Mouse (Mus musculus): ENCODE data around the gene Lrg1. TPM values are rescaled to one million over a fixed set of nuclear protein-coding genes. Genes with fewer than 3 reads are reported as not detected.

Lrg1 gene
- total and polyA plus RNA-seq, 3 experiments = not detected

DNA sequence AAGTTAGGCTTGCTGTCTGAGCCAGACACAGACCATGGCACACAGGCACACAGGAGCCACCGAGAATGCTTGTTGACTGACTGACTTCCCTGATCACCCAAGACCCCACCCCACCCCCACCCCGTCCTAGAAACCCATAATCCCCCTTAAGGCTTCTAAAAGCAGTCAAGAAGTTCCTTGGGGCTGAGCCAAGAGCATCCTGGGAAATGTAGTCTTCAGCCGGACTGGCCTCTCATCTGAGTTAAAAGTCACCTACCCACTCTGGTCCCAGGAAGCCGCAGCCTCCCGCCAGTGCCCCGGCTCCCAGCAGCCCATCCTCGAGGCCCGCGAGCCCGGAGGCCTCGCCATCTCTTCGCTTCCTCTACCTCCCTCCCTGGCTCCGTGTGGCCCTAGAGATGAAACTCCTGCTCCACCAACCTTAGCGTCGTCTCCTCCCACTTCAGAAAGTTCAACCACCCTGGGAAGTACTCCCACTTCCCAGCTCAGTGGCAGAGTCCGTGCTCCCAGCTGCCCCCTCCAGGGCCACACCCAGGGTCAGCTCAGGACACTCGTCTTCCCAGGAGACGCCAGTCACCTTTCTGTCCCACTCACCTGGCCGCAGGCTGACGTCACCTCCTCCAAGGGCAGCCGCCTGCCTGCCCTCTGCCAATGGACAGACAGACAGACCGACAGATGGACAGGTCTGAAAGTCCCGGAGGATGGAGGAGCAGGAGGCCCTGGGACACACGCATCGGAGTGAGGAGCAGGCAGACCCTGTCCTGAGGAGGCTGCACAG is 16.2 kb upstream of the Lrg1 start:
- no peak overlapping the region for H3K4me3 ChIP-seq (ENCODE audit: control insufficient read depth in 1 of 2, insufficient read depth in 1 of 2, low read depth in 2 of 2, low read length in 2 of 2)
- H3K4me1 ChIP-seq (ENCODE audit: control insufficient read depth in 1 of 2, insufficient read depth in 2 of 2, low read length in 2 of 2) = peaks cover 0 to 7% of the 10 kb centered on the region in 2 experiments; a peak in 2 of 4 replicates
- H3K79me2 ChIP-seq (ENCODE audit: control insufficient read depth, insufficient read depth, low read length, poor library complexity) = peaks cover 6% of the 10 kb centered on the region; the same call in 1 of the 2 replicates
- no peak overlapping the region for H3K27ac ChIP-seq (ENCODE audit: control insufficient read depth, low read depth, low read length)
- TF ChIP-seq MEF2A (IDR thresholded peaks at IDR 0.05; ENCODE audit: extremely low read depth, insufficient replicate concordance, low read depth, low read length, poor library complexity, severe bottlenecking) (no peak), HCFC1 (IDR thresholded peaks at IDR 0.05; ENCODE audit: low read depth, low read length) (peak; percentile 75)
- no peaks in the 10 kb centered on the region for H3K27me3 ChIP-seq (ENCODE audit: control insufficient read depth in 1 of 2, insufficient read depth in 2 of 2, low read length in 2 of 2)
- DNase-seq (ENCODE audit: low read depth, low spot score) = no peak
- H3K9ac ChIP-seq (ENCODE audit: control insufficient read depth, low read depth, low read length, poor library complexity, severe bottlenecking) = no peak overlapping the region
- H3K9me3 ChIP-seq (replicated peaks; ENCODE audit: insufficient read depth, low read length) = no peaks in the 10 kb centered on the region
- H3K36me3 ChIP-seq (ENCODE audit: control insufficient read depth in 1 of 2, insufficient read depth in 2 of 2, low read length in 2 of 2) = peaks cover 0 to 1% of the 10 kb centered on the region in 2 experiments; a peak in 1 of 4 replicates

DNA sequence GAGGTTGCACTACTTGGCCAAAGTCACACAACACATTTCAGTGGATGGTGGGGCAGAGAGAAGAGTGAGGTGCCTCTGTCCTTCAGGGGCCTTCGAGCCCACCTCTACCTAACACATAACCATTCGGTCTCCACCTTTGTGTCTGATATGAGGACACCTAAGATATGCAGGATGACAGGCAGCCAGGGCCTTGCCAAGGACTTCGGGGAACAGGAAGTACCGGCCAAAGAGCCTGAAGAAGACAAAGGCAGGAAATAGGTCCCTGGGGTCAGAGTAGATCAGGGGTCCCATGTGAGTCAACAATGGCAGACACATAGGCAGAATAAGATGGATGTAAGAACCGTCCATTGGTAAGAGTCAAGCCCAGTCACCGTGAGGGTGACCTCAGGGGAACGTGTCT is 14.8 kb upstream of the Lrg1 start:
- peaks cover 0 to 2% of the 10 kb centered on the region in 2 experiments; a peak in 1 of 4 replicates for H3K36me3 ChIP-seq (ENCODE audit: control insufficient read depth in 1 of 2, insufficient read depth in 2 of 2, low read length in 2 of 2)
- H3K27ac ChIP-seq (ENCODE audit: control insufficient read depth, low read depth, low read length) = no peak overlapping the region
- peaks cover 6% of the 10 kb centered on the region; the same call in 1 of the 2 replicates for H3K79me2 ChIP-seq (ENCODE audit: control insufficient read depth, insufficient read depth, low read length, poor library complexity)
- no peak overlapping the region for H3K9ac ChIP-seq (ENCODE audit: control insufficient read depth, low read depth, low read length, poor library complexity, severe bottlenecking)
- DNase-seq (ENCODE audit: low read depth, low spot score) = no peak
- H3K4me3 ChIP-seq (ENCODE audit: control insufficient read depth in 1 of 2, insufficient read depth in 1 of 2, low read depth in 2 of 2, low read length in 2 of 2) = no peak overlapping the region
- no peak for TF ChIP-seq TBP (IDR thresholded peaks at IDR 0.05; ENCODE audit: low read depth, low read length)
- no peaks in the 10 kb centered on the region for H3K27me3 ChIP-seq (ENCODE audit: control insufficient read depth in 1 of 2, insufficient read depth in 2 of 2, low read length in 2 of 2)
- peaks cover 0 to 8% of the 10 kb centered on the region in 2 experiments; a peak in 3 of 4 replicates for H3K4me1 ChIP-seq (ENCODE audit: control insufficient read depth in 1 of 2, insufficient read depth in 2 of 2, low read length in 2 of 2)
- no peaks in the 10 kb centered on the region for H3K9me3 ChIP-seq (replicated peaks; ENCODE audit: insufficient read depth, low read length)

DNA sequence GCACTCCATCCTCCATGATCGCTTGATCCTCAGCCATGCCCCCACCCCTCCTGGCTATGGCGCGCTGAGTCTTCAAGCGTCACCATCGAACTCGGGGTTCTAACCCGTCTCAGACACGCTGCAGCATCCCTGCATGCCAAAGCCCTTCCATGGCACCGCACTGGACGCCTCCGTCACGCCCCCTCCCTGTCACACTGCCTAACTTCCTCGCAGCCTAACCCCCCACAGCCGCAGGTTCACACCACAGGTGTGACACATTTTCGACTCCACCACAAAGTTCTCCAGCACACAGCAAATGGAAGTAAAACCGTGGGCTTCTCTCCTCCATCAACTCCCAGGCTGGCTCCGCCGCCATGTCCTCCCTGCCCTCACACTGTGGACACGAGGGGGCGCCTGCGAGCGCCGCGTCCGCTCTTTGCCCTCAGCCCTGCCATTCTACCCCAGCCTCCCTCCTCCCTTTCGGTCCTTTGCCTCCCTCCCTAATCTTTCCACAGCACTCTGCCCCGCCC is 12.7 kb upstream of the Lrg1 start:
- H3K9me3 ChIP-seq (replicated peaks; ENCODE audit: insufficient read depth, low read length) = no peaks in the 10 kb centered on the region
- H3K79me2 ChIP-seq (ENCODE audit: control insufficient read depth, insufficient read depth, low read length, poor library complexity) = peaks cover 3% of the 10 kb centered on the region; the same call in 1 of the 2 replicates
- H3K4me3 ChIP-seq (ENCODE audit: control insufficient read depth in 1 of 2, insufficient read depth in 1 of 2, low read depth in 2 of 2, low read length in 2 of 2) = peak overlapping the region; percentile 45 to 52
- H3K4me1 ChIP-seq (ENCODE audit: control insufficient read depth in 1 of 2, insufficient read depth in 2 of 2, low read length in 2 of 2) = peaks cover 0 to 3% of the 10 kb centered on the region in 2 experiments; a peak in 2 of 4 replicates
- peak; percentile 73 for DNase-seq (ENCODE audit: low read depth, low spot score)
- no peak overlapping the region for H3K27ac ChIP-seq (ENCODE audit: control insufficient read depth, low read depth, low read length)
- no peaks in the 10 kb centered on the region for H3K27me3 ChIP-seq (ENCODE audit: control insufficient read depth in 1 of 2, insufficient read depth in 2 of 2, low read length in 2 of 2)
- peaks cover 0 to 2% of the 10 kb centered on the region in 2 experiments; a peak in 1 of 4 replicates for H3K36me3 ChIP-seq (ENCODE audit: control insufficient read depth in 1 of 2, insufficient read depth in 2 of 2, low read length in 2 of 2)
- peak overlapping the region; percentile 26; the same call in 1 of the 2 replicates for H3K9ac ChIP-seq (ENCODE audit: control insufficient read depth, low read depth, low read length, poor library complexity, severe bottlenecking)
- no peak for TF ChIP-seq MYB (IDR thresholded peaks at IDR 0.05; ENCODE audit: low read depth, low read length)
- TF ChIP-seq SMC3 (IDR thresholded peaks at IDR 0.05; ENCODE audit: low read depth, low read length) = peak; percentile 81
- TF ChIP-seq POLR2A (IDR thresholded peaks at IDR 0.05; ENCODE audit: control insufficient read depth in 1 of 2, insufficient read depth in 1 of 2, low read depth in 1 of 2, low read length in 2 of 2, poor library complexity in 1 of 2) = no peak
- no peak for TF ChIP-seq ELF1 (IDR thresholded peaks at IDR 0.05; ENCODE audit: low read depth, low read length)
- no peak for TF ChIP-seq HCFC1 (IDR thresholded peaks at IDR 0.05; ENCODE audit: low read depth, low read length)
- no peak for TF ChIP-seq CHD1 (IDR thresholded peaks at IDR 0.05; ENCODE audit: low read depth, low read length)
- TF ChIP-seq E2F4 (IDR thresholded peaks at IDR 0.05; ENCODE audit: borderline replicate concordance, low read depth, low read length) = no peak
- TF ChIP-seq ETS1 (IDR thresholded peaks at IDR 0.05; ENCODE audit: low read depth, low read length) = no peak
- no peak for TF ChIP-seq UBTF (IDR thresholded peaks at IDR 0.05; ENCODE audit: borderline replicate concordance, insufficient read depth, low read depth, low read length)
- TF ChIP-seq RAD21 (IDR thresholded peaks at IDR 0.05; ENCODE audit: low read depth, low read length) = peak; percentile 29; the same call in 1 of the 2 replicates
- no peak for TF ChIP-seq JUND (IDR thresholded peaks at IDR 0.05; ENCODE audit: low read depth, low read length)
- no peak for TF ChIP-seq MYC (IDR thresholded peaks at IDR 0.05; ENCODE audit: low read depth, low read length)
- no peak for TF ChIP-seq MEF2A (IDR thresholded peaks at IDR 0.05; ENCODE audit: extremely low read depth, insufficient replicate concordance, low read depth, low read length, poor library complexity, severe bottlenecking)
- peak; percentile 86 to 95 (median 88) for TF ChIP-seq CTCF (IDR thresholded peaks at IDR 0.05 in 2 of 3, conservative IDR thresholded peaks at IDR 0.05 in 1 of 3; ENCODE audit: control insufficient read depth in 1 of 3, insufficient read depth in 1 of 3, low read depth in 2 of 3, low read length in 3 of 3, poor library complexity in 1 of 3, severe bottlenecking in 1 of 3)
- no peak for TF ChIP-seq KAT2A (conservative IDR thresholded peaks at IDR 0.05; ENCODE audit: low read depth, low read length)
- no peak for TF ChIP-seq MAFK (IDR thresholded peaks at IDR 0.05; ENCODE audit: borderline replicate concordance, low read depth, low read length)
- no peak for TF ChIP-seq GATA1 (IDR thresholded peaks at IDR 0.05; ENCODE audit: low read depth, low read length)
- TF ChIP-seq MAZ (IDR thresholded peaks at IDR 0.05; ENCODE audit: low read depth, low read length) = peak; percentile 58; the same call in 1 of the 2 replicates
- no peak for TF ChIP-seq USF1 (IDR thresholded peaks at IDR 0.05; ENCODE audit: low read depth, low read length)
- no peak for TF ChIP-seq GABPA (IDR thresholded peaks at IDR 0.05; ENCODE audit: low read depth, low read length)
- TF ChIP-seq USF2 (IDR thresholded peaks at IDR 0.05; ENCODE audit: borderline replicate concordance in 1 of 2, insufficient read depth in 1 of 2, low read depth in 1 of 2, low read length in 2 of 2) = no peak
